Mouse (Mus musculus) embryonic facial prominence, embryonic 13.5 days (tissue): Measurements from ENCODE around the gene Ostn. TPM values are rescaled to one million over a fixed set of nuclear protein-coding genes. Genes with fewer than 3 reads are reported as not detected.
A peak's percentile ranks its signal among the peaks of the same experiment; 100 is the strongest.

Experiments
- ATAC-seq: fragments of 200-750 bp; cut with Nextera tagmentation; 2 replicates; pipeline ENCODE4 v1.8.0; 2017; ENCODE audit warnings: low read depth; ENCODE audit not compliant: insufficient number of reproducible peaks, insufficient read depth, low FRiP score, low TSS enrichment
- H3K27ac ChIP-seq: fragments of 300-500 bp; sonication (generic); 2 replicates; pipeline ENCODE4 v1.5.1; 2015; ENCODE audit warnings: moderate library complexity, mild to moderate bottlenecking, inconsistent platforms
- H3K27me3 ChIP-seq: fragments of 300-500 bp; sonication (generic); 2 replicates; pipeline ENCODE4 v1.6.1; 2015; ENCODE audit warnings: mild to moderate bottlenecking, inconsistent platforms
- H3K36me3 ChIP-seq: fragments of 300-500 bp; sonication (generic); 2 replicates; pipeline ENCODE4 v1.6.1; 2015; ENCODE audit warnings: mild to moderate bottlenecking, inconsistent platforms
- H3K4me1 ChIP-seq: fragments of 300-500 bp; sonication (generic); 2 replicates; pipeline ENCODE4 v1.6.1; 2015; ENCODE audit warnings: inconsistent platforms
- H3K4me2 ChIP-seq: fragments of 300-500 bp; sonication (generic); 2 replicates; pipeline ENCODE4 v1.6.1; 2015; ENCODE audit warnings: moderate library complexity, mild to moderate bottlenecking, inconsistent platforms
- H3K4me3 ChIP-seq: fragments of 300-500 bp; sonication (generic); 2 replicates; pipeline ENCODE4 v1.5.1; 2015; ENCODE audit warnings: mild to moderate bottlenecking, inconsistent platforms
- H3K9ac ChIP-seq: fragments of 300-500 bp; sonication (generic); 2 replicates; pipeline ENCODE4 v1.6.1; 2015; ENCODE audit warnings: mild to moderate bottlenecking, inconsistent platforms
- H3K9me3 ChIP-seq: fragments of 300-500 bp; sonication (generic); 2 replicates; pipeline ENCODE4 v1.6.1; 2016; ENCODE audit warnings: inconsistent platforms
- WGBS: fragments of 180-500 bp; shearing (Covaris S2); methylation state at CpG from one replicate; pipeline ENCODE4 v1.1.7; 2015; ENCODE audit warnings: mixed read lengths; 5-methylcytosine and 5-hydroxymethylcytosine counted together
- polyA plus RNA-seq: library from polyadenylated mRNA; unstranded; fragments of >200 nt; fragmentation: Nextera tagmentation; extraction: Ambion mirVana; gene quantifications from 2 replicates; pipeline ENCODE4 v1.2.1, GENCODE M21; 2015

Ostn gene
- polyA plus RNA-seq, 1 experiment from 2014 or later, result 2.0 TPM

GRCm38 (mm10) chr16:27360059-27360458 lies 52.8 kb downstream of the Ostn start:
- H3K4me3 ChIP-seq, result no peak overlapping the region
- no peak overlapping the region for H3K4me2 ChIP-seq
- WGBS, result 89% methylated on average over 1 of the region's 1 CpGs
- no peaks in the 10 kb centered on the region for H3K4me1 ChIP-seq
- no peaks in the 10 kb centered on the region for H3K36me3 ChIP-seq
- no peaks in the 10 kb centered on the region for H3K9me3 ChIP-seq
- no peak overlapping the region for H3K27ac ChIP-seq
- ATAC-seq, result no peak
- H3K27me3 ChIP-seq, result no peaks in the 10 kb centered on the region
- no peak overlapping the region for H3K9ac ChIP-seq

DNA sequence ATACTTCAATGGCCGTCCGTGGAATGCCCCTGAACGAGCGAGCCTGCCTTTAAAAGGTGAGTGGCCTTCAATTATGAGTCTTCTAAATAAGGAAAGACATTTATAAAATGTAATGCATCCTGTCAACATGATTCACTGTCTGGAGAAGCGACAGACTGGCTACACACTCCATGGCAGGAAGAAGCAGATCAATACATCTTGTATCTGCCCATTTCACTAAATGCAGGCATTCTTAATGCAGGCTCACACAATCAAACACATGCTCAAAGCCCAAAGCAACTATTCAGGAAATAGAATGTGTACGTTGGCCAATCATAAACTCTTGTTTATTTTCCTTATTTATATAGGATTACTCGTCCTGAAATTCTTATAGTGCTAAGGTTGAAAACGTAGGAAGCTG lies 62.9 kb downstream of the Ostn start, which contains the start of gene Uts2b:
TSS of gene Uts2b (minus strand) at position 49 of the 400 bp plus-strand sequence.
- H3K27me3 ChIP-seq, result no peaks in the 10 kb centered on the region
- no peak within 1 kb of the TSS for H3K4me2 ChIP-seq
- H3K36me3 ChIP-seq, result no peaks in the 10 kb centered on the region
- no peak within 1 kb of the TSS for H3K27ac ChIP-seq
- ATAC-seq, result no peak
- no peak within 1 kb of the TSS for H3K4me3 ChIP-seq
- no peaks in the 10 kb centered on the region for H3K9me3 ChIP-seq
- 70% methylated on average over 8 of the region's 8 CpGs for WGBS
- no peak within 1 kb of the TSS for H3K9ac ChIP-seq
- H3K4me1 ChIP-seq, result no peaks in the 10 kb centered on the region

DNA sequence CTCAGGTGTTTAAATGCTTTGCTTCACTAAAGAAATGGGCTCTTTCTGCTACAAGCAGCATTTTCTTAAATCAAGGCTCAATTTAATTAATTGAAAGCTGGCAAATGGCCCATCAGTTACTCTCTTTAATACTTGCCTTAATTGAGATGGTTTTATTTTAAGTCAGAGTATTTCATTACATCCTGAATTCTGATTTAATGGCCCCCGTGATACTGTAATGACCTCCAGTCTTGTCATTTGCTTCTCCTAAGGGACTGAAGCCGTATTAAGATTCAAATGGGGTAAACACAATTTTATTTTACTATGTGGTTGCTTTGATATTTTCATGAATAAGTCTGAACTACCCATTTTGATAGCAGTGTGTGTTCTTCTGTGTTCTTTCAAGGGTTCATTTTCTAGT lies 63.4 kb downstream of the Ostn start:
- Histone ChIP-seq H3K9me3 (no peaks in the 10 kb centered on the region), H3K4me3 (no peak overlapping the region), H3K36me3 (no peaks in the 10 kb centered on the region), H3K27me3 (no peaks in the 10 kb centered on the region), H3K4me1 (no peaks in the 10 kb centered on the region), H3K4me2 (no peak overlapping the region), H3K27ac (no peak overlapping the region), H3K9ac (no peak overlapping the region)
- 57% methylated on average over 2 of the region's 2 CpGs for WGBS
- no peak for ATAC-seq

- H3K9ac ChIP-seq, result no peak overlapping the region
- no peak for ATAC-seq
- H3K4me2 ChIP-seq, result no peak overlapping the region
- H3K27ac ChIP-seq, result no peak overlapping the region
- H3K4me3 ChIP-seq, result no peak overlapping the region
- WGBS, result 74% methylated on average over 3 of the region's 3 CpGs
- no peaks in the 10 kb centered on the region for H3K36me3 ChIP-seq
- no peaks in the 10 kb centered on the region for H3K4me1 ChIP-seq
- H3K9me3 ChIP-seq, result no peaks in the 10 kb centered on the region
- no peaks in the 10 kb centered on the region for H3K27me3 ChIP-seq
These were observed 66.8 kb downstream of the Ostn start for GRCm38 (mm10) chr16:27374139-27374538.

GRCm38 (mm10) chr16:27375318-27375717 lies 68.0 kb downstream of the Ostn start:
- 93% methylated on average over 2 of the region's 2 CpGs for WGBS
- no peaks in the 10 kb centered on the region for H3K4me1 ChIP-seq
- no peaks in the 10 kb centered on the region for H3K27me3 ChIP-seq
- H3K36me3 ChIP-seq, result no peaks in the 10 kb centered on the region
- no peak overlapping the region for H3K4me2 ChIP-seq
- no peak overlapping the region for H3K27ac ChIP-seq
- H3K9me3 ChIP-seq, result no peaks in the 10 kb centered on the region
- H3K9ac ChIP-seq, result no peak overlapping the region
- no peak for ATAC-seq
- H3K4me3 ChIP-seq, result no peak overlapping the region

DNA sequence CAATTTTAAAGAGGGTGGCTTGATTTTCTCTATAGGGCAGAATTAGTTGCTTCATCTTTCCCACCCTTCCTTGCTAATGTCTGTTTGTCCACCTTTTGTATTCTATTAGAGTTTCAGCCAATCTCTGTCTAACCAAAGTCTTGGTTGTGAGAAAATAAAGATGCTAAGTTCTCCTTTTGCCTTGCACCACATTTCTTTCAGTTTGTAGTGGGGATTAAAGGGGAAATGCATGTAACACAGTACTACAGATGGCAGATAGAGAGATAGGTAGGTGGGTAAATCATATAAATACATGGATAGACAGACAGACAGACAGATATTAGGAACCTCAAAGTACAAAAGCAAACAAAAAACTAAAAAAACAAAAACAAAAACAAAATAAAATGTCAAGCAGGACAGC lies 69.3 kb downstream of the Ostn start:
- Histone ChIP-seq H3K9me3 (no peaks in the 10 kb centered on the region), H3K27me3 (no peaks in the 10 kb centered on the region), H3K4me1 (no peaks in the 10 kb centered on the region), H3K36me3 (no peaks in the 10 kb centered on the region), H3K4me2 (no peak overlapping the region), H3K9ac (no peak overlapping the region), H3K4me3 (no peak overlapping the region), H3K27ac (no peak overlapping the region)
- ATAC-seq, result no peak

DNA sequence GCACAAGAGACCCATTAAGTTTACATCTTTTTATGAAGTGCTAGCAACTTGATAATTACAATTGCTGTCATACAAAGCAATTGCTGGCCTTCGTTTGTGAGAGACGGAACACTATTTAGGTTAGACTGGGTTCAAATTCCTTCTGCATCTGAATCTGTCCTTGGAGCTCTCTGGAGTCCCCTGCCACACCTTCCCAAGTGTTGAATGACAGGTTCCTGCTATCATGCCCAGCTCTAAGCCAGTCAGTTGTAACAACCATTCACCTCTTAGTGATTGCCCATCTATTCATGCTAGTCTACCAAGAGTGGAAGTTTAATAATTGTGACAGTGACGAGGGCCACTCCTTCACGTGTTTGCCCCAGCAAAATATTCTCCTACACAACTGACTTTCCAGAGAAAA lies 74.9 kb downstream of the Ostn start:
- H3K36me3 ChIP-seq, result no peaks in the 10 kb centered on the region
- no peaks in the 10 kb centered on the region for H3K4me1 ChIP-seq
- no peak overlapping the region for H3K4me2 ChIP-seq
- H3K27ac ChIP-seq, result no peak overlapping the region
- ATAC-seq, result no peak
- H3K4me3 ChIP-seq, result no peak overlapping the region
- H3K9ac ChIP-seq, result no peak overlapping the region
- 85% methylated on average over 4 of the region's 4 CpGs for WGBS
- H3K27me3 ChIP-seq, result no peaks in the 10 kb centered on the region
- no peaks in the 10 kb centered on the region for H3K9me3 ChIP-seq

GRCm38 (mm10) chr16:27384893-27385603 lies 77.8 kb downstream of the Ostn start:
- H3K27ac ChIP-seq, result no peak overlapping the region
- peaks cover 4% of the 10 kb centered on the region; the same call in 1 of the 2 replicates for H3K4me1 ChIP-seq
- H3K4me2 ChIP-seq, result no peak overlapping the region
- 66% methylated on average over 4 of the region's 4 CpGs for WGBS
- no peaks in the 10 kb centered on the region for H3K36me3 ChIP-seq
- H3K9me3 ChIP-seq, result no peaks in the 10 kb centered on the region
- H3K4me3 ChIP-seq, result no peak overlapping the region
- no peak overlapping the region for H3K9ac ChIP-seq
- H3K27me3 ChIP-seq, result no peaks in the 10 kb centered on the region
- no peak for ATAC-seq

DNA sequence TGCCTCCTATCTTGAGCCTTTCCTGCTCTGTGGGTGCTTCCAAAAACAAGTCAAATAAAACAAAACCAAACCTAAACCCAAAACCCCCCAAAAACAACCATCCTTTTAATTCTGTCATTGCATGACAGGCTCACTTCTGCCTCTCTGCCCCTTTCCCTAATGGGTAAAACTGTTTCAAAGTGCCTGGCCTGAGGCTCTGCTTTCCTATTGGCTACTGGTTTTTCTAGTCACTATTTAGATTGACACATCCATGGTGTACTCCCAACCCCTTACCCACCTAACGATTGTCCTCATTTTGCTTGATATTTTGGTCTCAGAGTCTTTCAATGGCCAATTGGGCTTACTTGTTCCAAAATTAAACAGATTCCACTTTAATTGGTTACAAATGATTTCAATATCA lies 78.4 kb downstream of the Ostn start:
- Histone ChIP-seq H3K36me3 (no peaks in the 10 kb centered on the region), H3K4me2 (no peak overlapping the region), H3K4me1 (peaks cover 10% of the 10 kb centered on the region), H3K4me3 (no peak overlapping the region), H3K27ac (no peak overlapping the region), H3K9ac (no peak overlapping the region), H3K27me3 (no peaks in the 10 kb centered on the region), H3K9me3 (no peaks in the 10 kb centered on the region)
- no peak for ATAC-seq
- WGBS, result 62% methylated on average over 1 of the region's 1 CpGs

DNA sequence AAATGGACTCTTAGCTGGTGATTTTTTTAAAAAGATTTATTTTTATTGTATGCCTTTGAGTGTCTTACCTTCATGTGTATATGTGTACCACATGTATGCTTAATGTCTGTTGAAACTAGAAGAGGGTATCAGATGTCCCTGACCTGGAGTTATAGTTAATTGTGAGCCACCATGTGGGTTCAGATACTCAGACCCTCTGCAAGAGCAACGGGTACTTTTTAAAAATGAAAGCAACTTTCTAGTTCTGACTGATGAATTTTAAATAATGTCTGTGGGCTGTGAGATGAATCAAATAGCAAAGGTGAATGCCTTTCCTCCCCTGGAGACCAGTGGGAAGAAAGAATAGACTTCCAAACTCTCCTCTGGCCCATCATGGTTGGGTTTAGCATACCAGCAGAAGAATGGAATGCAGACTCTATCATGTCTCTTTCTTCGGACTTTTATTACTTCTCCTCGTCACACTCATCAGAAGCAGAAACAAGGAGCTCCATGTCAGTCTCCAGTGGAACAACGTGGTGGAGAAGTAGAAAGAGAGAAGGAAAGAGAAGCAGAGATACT lies 79.6 kb downstream of the Ostn start:
- Histone ChIP-seq H3K27me3 (no peaks in the 10 kb centered on the region), H3K4me2 (no peak overlapping the region), H3K4me3 (no peak overlapping the region), H3K9ac (no peak overlapping the region), H3K36me3 (no peaks in the 10 kb centered on the region), H3K9me3 (no peaks in the 10 kb centered on the region), H3K4me1 (peaks cover 16% of the 10 kb centered on the region), H3K27ac (no peak overlapping the region)
- no peak for ATAC-seq
- WGBS, result 67% methylated on average over 4 of the region's 4 CpGs

DNA sequence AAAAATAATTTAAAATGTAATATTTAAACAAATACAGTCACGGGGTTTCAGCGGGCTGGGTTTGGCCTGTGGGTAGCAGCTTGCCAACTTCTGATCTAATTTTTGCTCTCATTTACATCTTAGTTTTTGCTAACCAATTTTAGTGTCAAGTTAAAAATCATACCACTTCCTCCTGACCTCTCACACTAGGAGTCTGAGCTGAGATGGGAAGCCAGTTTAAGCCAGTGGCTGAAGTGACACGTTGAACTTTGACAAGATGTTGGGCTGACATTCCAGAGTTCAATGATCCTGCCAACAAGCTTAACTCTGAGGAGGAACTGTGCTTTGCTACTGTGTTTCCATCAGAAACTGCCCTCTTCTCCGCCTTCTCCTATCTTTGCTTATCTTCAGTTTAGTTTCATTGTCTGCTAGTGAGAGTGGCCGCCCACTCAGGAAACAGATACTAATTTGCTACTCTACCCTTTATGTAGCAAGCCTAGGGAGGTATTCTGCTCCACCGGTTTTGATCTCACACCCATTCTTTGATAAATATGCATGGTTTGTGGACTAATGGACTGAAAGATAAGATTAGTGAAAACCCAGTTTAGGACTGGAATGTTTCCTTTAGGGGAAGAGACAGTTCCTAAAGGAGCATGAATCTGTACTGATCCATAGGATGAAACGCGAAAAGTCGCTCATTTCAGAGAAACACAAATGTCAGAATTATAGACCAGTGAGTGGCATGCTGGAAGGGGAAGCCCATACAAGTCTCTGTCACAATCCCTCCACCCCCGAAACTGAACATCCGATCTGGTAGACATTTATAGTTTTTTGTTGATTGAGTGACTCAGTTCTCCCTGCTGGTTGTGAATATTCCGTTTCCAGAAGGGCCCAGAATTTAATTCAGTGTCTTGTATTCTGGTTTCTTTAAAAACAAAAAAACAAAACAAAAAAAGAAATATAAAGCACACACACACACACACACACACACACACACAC lies 80.6 kb downstream of the Ostn start:
- WGBS, result 62% methylated on average over 12 of the region's 12 CpGs
- H3K36me3 ChIP-seq, result no peaks in the 10 kb centered on the region
- H3K9ac ChIP-seq, result 0 out of 2 replicates have a peak overlapping the region, but pooled peaks have one; percentile 44
- peak overlapping the region; percentile 71 for H3K4me2 ChIP-seq
- peak overlapping the region; percentile 95; the same call in 1 of the 2 replicates for H3K27ac ChIP-seq
- peak overlapping the region; percentile 93 for H3K4me3 ChIP-seq
- no peaks in the 10 kb centered on the region for H3K9me3 ChIP-seq
- H3K27me3 ChIP-seq, result no peaks in the 10 kb centered on the region
- peaks cover 19% of the 10 kb centered on the region for H3K4me1 ChIP-seq
- no peak for ATAC-seq
